Mouse (Mus musculus) cerebellum, adult 2 months (tissue): Measurements from ENCODE around the gene Taf8.

Experiments used
- CTCF ChIP-seq: fragments of 200-500 bp; IDR thresholded peaks from 2 replicates; pipeline ENCODE4 v1.5.1; 2011; ENCODE audit warnings: low read depth, mild to moderate bottlenecking, control low read depth, low read length, moderate library complexity, borderline replicate concordance; ENCODE audit not compliant: insufficient read depth
- POLR2A ChIP-seq: fragments of 200-500 bp; IDR thresholded peaks from 2 replicates; pipeline ENCODE4 v1.6.1; 2011; ENCODE audit warnings: low read length, control low read depth, borderline replicate concordance; ENCODE audit not compliant: insufficient read depth

DNA sequence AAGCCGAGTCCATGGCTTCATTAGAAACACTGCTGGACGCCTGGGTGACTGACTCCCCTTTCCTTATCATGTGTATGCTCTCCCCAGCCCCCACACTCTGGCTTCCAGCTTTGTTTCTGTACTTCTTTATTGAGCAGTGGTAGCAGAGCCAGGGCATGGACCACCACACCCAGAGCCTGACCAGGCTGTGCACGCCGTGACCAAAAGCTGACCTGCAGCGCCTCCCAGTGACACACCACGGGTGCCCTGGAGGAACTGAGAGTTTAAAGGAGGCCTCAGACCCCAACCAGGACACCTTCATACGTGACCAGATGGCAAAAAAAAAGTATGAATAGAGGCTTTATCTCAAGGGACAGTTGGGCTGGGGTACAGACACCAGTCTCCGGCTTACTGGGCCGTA is 11.3 kb downstream of the Taf8 start:
- TF ChIP-seq CTCF (peak; percentile 43; the same call in 1 of the 2 replicates), POLR2A (no peak)
